Mouse (Mus musculus): ENCODE measurements around the gene Asf1b. TPM values are rescaled to one million over a fixed set of nuclear protein-coding genes. Genes with fewer than 3 reads are reported as not detected.

Asf1b gene
- polyA plus RNA-seq (2014; fragmentation: Nextera tagmentation; extraction: Ambion mirVana), result 64.8 and 70.9 TPM in 2 replicates

DNA sequence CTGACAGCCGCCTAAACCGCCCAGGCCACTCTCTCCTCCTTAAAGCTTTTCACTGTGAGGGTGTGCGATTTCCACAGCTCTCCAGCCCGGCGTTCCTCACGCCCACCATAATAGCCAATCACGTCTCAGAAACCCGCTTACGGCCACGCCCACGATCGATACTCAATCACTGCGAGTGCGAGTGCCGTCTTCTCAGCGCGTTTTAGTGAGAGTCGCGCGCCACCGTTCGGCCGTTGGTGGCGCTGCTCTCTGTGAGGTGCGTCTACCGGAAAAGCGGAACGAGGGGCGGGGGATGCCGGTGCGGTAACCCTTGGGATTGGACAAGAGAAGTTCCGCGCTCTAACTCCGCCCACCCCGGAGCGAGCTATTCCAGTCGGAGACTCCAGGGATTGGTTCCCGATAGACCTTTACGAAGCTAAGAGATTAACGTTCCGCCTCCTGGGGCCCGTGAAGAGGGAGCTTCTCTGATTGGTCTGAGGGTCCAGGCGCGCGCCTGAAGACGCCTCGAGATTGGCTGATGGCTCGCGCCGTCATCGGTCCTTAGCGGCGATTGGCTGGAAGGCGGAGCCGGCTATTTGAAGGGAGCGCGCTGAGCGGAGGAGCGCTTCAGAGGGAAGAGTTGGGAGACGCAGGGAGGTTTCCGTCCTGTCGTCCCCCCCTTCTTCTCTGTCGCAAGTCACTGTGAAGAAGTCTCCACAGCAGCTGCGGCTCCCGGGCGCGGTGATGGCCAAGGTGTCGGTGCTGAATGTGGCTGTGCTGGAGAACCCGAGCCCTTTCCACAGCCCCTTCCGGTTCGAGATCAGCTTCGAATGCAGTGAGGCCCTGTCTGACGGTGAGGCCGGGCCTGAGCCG is at the start of gene Asf1b, which contains the start of gene Gm10644:
Asf1b (plus strand) TSS at position 402 of the 852 bp plus-strand sequence.
Gm10644 (minus strand) TSS at position 100 of the 852 bp plus-strand sequence.
- Histone ChIP-seq H3K4me3 (ENCODE audit: low read depth, low read length) (peak within 1 kb of the TSS; percentile 74), H3K9ac (ENCODE audit: low read length) (peak within 1 kb of the TSS; percentile 56), H3K4me1 (replicated peaks; ENCODE audit: control insufficient read depth, insufficient read depth, low read length) (peaks cover 10% of the 10 kb centered on the region), H3K36me3 (ENCODE audit: control insufficient read depth, insufficient read depth, low read length) (no peaks in the 10 kb centered on the region), H3K27me3 (replicated peaks; ENCODE audit: control insufficient read depth, insufficient read depth, low read length) (no peaks in the 10 kb centered on the region), H3K9me3 (ENCODE audit: control insufficient read depth, low read length) (no peaks in the 10 kb centered on the region), H3K27ac (ENCODE audit: low read depth) (no peak within 1 kb of the TSS), H3K4me2 (ENCODE audit: low read length) (peak within 1 kb of the TSS; percentile 72)
- ATAC-seq (replicated peaks; ENCODE audit: low FRiP score, low TSS enrichment, low read depth), result peak; percentile 99
- under 1% methylated on average over 74 of the region's 75 CpGs for WGBS
- DNase-seq (ENCODE audit: low spot score), result peak; percentile 96

DNA sequence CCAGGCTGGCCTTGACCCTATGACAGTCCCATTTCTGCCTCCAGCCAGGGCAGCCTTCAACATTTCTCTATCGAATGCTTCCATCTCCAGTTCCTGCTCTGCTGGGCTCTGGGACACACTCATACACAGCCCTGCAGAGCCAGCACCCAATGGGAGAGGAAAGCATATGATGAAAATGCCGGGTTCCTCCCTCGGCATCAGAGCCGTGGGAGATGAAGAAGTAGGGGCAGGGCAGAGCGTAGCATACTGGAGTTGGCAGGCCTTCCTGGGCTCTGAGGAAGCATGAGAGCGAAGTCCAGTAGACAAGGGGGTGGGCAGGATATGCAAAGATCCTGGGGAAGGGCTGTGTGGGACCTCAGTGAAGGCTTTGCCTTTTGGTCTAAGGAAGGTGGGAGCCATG is 46.7 kb upstream of the Asf1b start:
- 73% methylated on average over 6 of the region's 6 CpGs for WGBS
- DNase-seq (ENCODE audit: low spot score), result no peak
- Histone ChIP-seq H3K27ac (ENCODE audit: low read depth) (no peak overlapping the region), H3K4me1 (replicated peaks; ENCODE audit: control insufficient read depth, insufficient read depth, low read length) (peaks cover 20% of the 10 kb centered on the region), H3K36me3 (ENCODE audit: control insufficient read depth, insufficient read depth, low read length) (peaks cover 3% of the 10 kb centered on the region; the same call in 1 of the 2 replicates), H3K4me3 (ENCODE audit: low read depth, low read length) (no peak overlapping the region), H3K4me2 (ENCODE audit: low read length) (no peak overlapping the region), H3K27me3 (replicated peaks; ENCODE audit: control insufficient read depth, insufficient read depth, low read length) (no peaks in the 10 kb centered on the region), H3K9ac (ENCODE audit: low read length) (no peak overlapping the region), H3K9me3 (ENCODE audit: control insufficient read depth, low read length) (no peaks in the 10 kb centered on the region)
- ATAC-seq (replicated peaks; ENCODE audit: low FRiP score, low TSS enrichment, low read depth), result no peak

- Histone ChIP-seq H3K4me3 (ENCODE audit: low read depth, low read length) (no peak overlapping the region), H3K4me2 (ENCODE audit: low read length) (no peak overlapping the region), H3K27me3 (replicated peaks; ENCODE audit: control insufficient read depth, insufficient read depth, low read length) (no peaks in the 10 kb centered on the region), H3K36me3 (ENCODE audit: control insufficient read depth, insufficient read depth, low read length) (peaks cover 3% of the 10 kb centered on the region; the same call in 1 of the 2 replicates), H3K9me3 (ENCODE audit: control insufficient read depth, low read length) (no peaks in the 10 kb centered on the region), H3K9ac (ENCODE audit: low read length) (no peak overlapping the region), H3K27ac (ENCODE audit: low read depth) (no peak overlapping the region), H3K4me1 (replicated peaks; ENCODE audit: control insufficient read depth, insufficient read depth, low read length) (peaks cover 15% of the 10 kb centered on the region)
- 52% methylated on average over 8 of the region's 8 CpGs for WGBS
- ATAC-seq (replicated peaks; ENCODE audit: low FRiP score, low TSS enrichment, low read depth) (no peak), DNase-seq (ENCODE audit: low spot score) (no peak)
Measured at GRCm38 (mm10) chr8:83909311-83909710, 46.0 kb upstream of the Asf1b start.

DNA sequence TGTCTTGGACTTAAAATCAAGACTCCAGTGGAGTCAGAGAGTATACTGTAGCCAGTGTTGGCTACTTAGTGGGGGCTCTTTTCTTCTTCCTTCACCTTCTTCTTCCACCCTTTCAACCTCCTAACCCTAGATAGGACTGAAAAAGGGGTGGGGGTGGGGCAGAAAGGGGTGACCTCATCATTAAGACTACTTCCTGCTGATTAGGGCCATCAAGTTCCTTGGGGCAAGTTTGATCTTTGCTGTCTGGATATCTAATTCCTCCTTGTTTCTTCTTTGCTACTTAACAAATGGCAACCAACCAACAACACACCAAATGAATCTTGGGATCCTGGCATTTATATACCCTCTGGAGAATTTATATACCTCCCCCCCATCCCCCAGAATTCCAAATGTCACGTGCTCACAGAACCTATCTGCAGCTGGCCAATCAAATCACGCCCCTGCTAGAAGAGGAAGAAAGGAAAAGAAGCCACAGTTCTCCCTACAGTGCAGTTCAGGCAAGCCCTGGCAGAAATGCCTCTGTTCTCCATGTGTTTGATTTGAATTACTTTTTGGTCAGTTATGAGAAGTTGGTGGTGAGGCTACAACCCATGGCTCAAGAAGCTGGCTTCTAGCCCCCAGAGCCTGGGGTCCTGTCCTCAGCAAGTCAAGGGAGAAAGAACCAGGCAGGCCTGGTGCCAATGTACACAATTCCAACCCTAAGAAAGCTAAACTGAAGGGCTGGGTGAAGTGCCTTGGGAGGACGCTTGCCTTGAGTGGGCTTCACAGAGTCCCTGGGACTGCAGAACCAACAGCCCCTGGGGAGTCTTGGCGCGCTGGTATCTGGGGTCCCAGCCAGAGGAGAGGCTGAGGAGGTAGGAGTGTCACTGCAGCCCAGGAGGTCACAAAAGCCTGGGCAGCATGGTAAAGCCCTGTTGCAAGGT is 43.2 kb upstream of the Asf1b start:
- WGBS, result 69% methylated on average over 5 of the region's 5 CpGs
- Histone ChIP-seq H3K27ac (ENCODE audit: low read depth) (no peak overlapping the region), H3K9ac (ENCODE audit: low read length) (no peak overlapping the region), H3K4me3 (ENCODE audit: low read depth, low read length) (no peak overlapping the region), H3K4me1 (replicated peaks; ENCODE audit: control insufficient read depth, insufficient read depth, low read length) (peaks cover 18% of the 10 kb centered on the region), H3K27me3 (replicated peaks; ENCODE audit: control insufficient read depth, insufficient read depth, low read length) (no peaks in the 10 kb centered on the region), H3K4me2 (ENCODE audit: low read length) (no peak overlapping the region), H3K9me3 (ENCODE audit: control insufficient read depth, low read length) (no peaks in the 10 kb centered on the region), H3K36me3 (ENCODE audit: control insufficient read depth, insufficient read depth, low read length) (0 out of 2 replicates have a peak, but pooled peaks cover 5% of the 10 kb centered on the region)
- ATAC-seq (replicated peaks; ENCODE audit: low FRiP score, low TSS enrichment, low read depth) (no peak), DNase-seq (ENCODE audit: low spot score) (no peak)

DNA sequence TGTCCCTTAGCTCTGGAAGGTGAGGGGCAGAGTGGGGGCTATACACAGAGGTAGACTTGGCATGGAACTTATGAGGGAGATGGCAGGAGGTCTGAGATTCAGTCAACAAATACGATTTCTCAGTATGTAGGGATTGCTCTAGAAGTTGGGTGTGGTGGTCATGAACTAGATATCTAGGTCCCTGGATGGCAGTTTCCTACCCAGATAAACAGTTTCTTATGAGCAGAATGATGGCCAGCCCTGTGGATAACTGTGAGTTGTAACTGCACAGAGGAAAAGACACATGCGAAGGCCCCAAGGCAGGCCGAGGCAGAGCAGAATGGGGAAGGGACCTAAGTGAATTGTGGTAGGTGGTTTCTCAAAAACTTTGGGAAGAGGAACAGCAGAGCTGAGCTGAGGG is 41.1 kb upstream of the Asf1b start:
- H3K4me3 ChIP-seq (ENCODE audit: low read depth, low read length), result no peak overlapping the region
- H3K4me1 ChIP-seq (replicated peaks; ENCODE audit: control insufficient read depth, insufficient read depth, low read length), result peaks cover 14% of the 10 kb centered on the region; the same call in 1 of the 2 replicates
- 94% methylated on average over 3 of the region's 3 CpGs for WGBS
- no peak for DNase-seq (ENCODE audit: low spot score)
- no peaks in the 10 kb centered on the region for H3K9me3 ChIP-seq (ENCODE audit: control insufficient read depth, low read length)
- ATAC-seq (replicated peaks; ENCODE audit: low FRiP score, low TSS enrichment, low read depth), result no peak
- no peak overlapping the region for H3K4me2 ChIP-seq (ENCODE audit: low read length)
- no peak overlapping the region for H3K27ac ChIP-seq (ENCODE audit: low read depth)
- H3K27me3 ChIP-seq (replicated peaks; ENCODE audit: control insufficient read depth, insufficient read depth, low read length), result no peaks in the 10 kb centered on the region
- H3K36me3 ChIP-seq (ENCODE audit: control insufficient read depth, insufficient read depth, low read length), result peaks cover 19% of the 10 kb centered on the region
- no peak overlapping the region for H3K9ac ChIP-seq (ENCODE audit: low read length)

DNA sequence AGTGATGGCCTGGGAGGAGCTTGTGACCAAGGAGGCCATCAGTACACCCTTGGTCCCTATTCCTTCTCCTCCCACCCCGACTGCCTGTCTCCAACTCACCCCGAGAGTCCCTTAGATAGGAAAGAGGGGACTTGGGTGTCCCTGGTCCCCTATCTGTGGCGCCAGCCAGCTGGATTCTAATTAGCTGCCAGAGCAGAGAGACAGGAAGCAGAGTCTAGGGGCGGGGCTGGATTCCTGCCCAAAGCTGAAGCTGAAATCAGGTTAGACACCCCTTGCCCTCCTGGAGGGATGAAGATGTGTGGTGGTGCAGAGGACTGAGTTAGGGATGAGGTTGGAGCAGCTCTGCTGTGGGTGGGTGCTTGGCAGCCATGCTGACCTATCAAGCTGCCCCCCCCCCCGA is 40.4 kb upstream of the Asf1b start:
- H3K4me1 ChIP-seq (replicated peaks; ENCODE audit: control insufficient read depth, insufficient read depth, low read length), result peaks cover 10% of the 10 kb centered on the region; the same call in 1 of the 2 replicates
- H3K9me3 ChIP-seq (ENCODE audit: control insufficient read depth, low read length), result no peaks in the 10 kb centered on the region
- 54% methylated on average over 5 of the region's 5 CpGs for WGBS
- DNase-seq (ENCODE audit: low spot score) (no peak), ATAC-seq (replicated peaks; ENCODE audit: low FRiP score, low TSS enrichment, low read depth) (no peak; the same call in 1 of the 2 replicates)
- no peak overlapping the region for H3K9ac ChIP-seq (ENCODE audit: low read length)
- H3K4me2 ChIP-seq (ENCODE audit: low read length), result no peak overlapping the region
- H3K4me3 ChIP-seq (ENCODE audit: low read depth, low read length), result no peak overlapping the region
- peaks cover 25% of the 10 kb centered on the region for H3K36me3 ChIP-seq (ENCODE audit: control insufficient read depth, insufficient read depth, low read length)
- no peaks in the 10 kb centered on the region for H3K27me3 ChIP-seq (replicated peaks; ENCODE audit: control insufficient read depth, insufficient read depth, low read length)
- no peak overlapping the region for H3K27ac ChIP-seq (ENCODE audit: low read depth)

GRCm38 (mm10) chr8:83916015-83916414 is 39.3 kb upstream of the Asf1b start:
- no peak for DNase-seq (ENCODE audit: low spot score)
- Histone ChIP-seq H3K4me3 (ENCODE audit: low read depth, low read length) (no peak overlapping the region), H3K27me3 (replicated peaks; ENCODE audit: control insufficient read depth, insufficient read depth, low read length) (no peaks in the 10 kb centered on the region), H3K27ac (ENCODE audit: low read depth) (no peak overlapping the region), H3K9ac (ENCODE audit: low read length) (no peak overlapping the region), H3K4me2 (ENCODE audit: low read length) (no peak overlapping the region), H3K36me3 (ENCODE audit: control insufficient read depth, insufficient read depth, low read length) (peaks cover 33% of the 10 kb centered on the region), H3K9me3 (ENCODE audit: control insufficient read depth, low read length) (no peaks in the 10 kb centered on the region), H3K4me1 (replicated peaks; ENCODE audit: control insufficient read depth, insufficient read depth, low read length) (peaks cover 10% of the 10 kb centered on the region; the same call in 1 of the 2 replicates)
- no peak for ATAC-seq (replicated peaks; ENCODE audit: low FRiP score, low TSS enrichment, low read depth)
- WGBS, result 87% methylated on average over 5 of the region's 5 CpGs

DNA sequence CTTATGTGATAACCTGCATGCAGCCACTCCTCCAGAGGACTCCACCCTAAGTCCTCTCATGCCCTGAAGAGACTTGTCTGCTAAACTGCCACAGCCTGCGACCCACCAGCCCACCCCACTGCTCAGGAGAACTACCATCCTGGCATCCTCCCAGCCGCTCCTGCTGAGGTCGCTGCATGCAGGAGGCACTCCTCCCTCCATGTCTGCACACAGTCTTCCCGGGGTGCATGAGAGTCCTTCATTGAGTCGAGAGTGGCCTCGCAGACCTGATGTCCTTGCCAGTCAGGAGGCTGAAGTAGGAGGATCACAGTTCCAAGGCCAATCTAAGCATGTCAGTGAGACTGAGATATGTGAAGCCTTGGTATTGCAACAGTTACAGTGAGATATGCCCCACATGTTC is 37.7 kb upstream of the Asf1b start:
- H3K4me1 ChIP-seq (replicated peaks; ENCODE audit: control insufficient read depth, insufficient read depth, low read length), result peaks cover 10% of the 10 kb centered on the region; the same call in 1 of the 2 replicates
- H3K36me3 ChIP-seq (ENCODE audit: control insufficient read depth, insufficient read depth, low read length), result peaks cover 46% of the 10 kb centered on the region
- DNase-seq (ENCODE audit: low spot score), result no peak
- 81% methylated on average over 6 of the region's 6 CpGs for WGBS
- no peak overlapping the region for H3K4me2 ChIP-seq (ENCODE audit: low read length)
- no peaks in the 10 kb centered on the region for H3K27me3 ChIP-seq (replicated peaks; ENCODE audit: control insufficient read depth, insufficient read depth, low read length)
- no peak overlapping the region for H3K9ac ChIP-seq (ENCODE audit: low read length)
- H3K27ac ChIP-seq (ENCODE audit: low read depth), result no peak overlapping the region
- H3K4me3 ChIP-seq (ENCODE audit: low read depth, low read length), result no peak overlapping the region
- H3K9me3 ChIP-seq (ENCODE audit: control insufficient read depth, low read length), result no peaks in the 10 kb centered on the region
- no peak for ATAC-seq (replicated peaks; ENCODE audit: low FRiP score, low TSS enrichment, low read depth)

All from intestine, embryonic 14.5 days (tissue).